Mouse (Mus musculus): Measurements from ENCODE around the gene Epgn. TPM values are rescaled to one million over a fixed set of nuclear protein-coding genes. Genes with fewer than 3 reads are reported as not detected.

Epgn gene
- polyA plus RNA-seq (2012; rRNA removed; ENCODE audit: low replicate concordance) = 0.09 TPM in 1 of 2 replicates, not detected in the other

DNA sequence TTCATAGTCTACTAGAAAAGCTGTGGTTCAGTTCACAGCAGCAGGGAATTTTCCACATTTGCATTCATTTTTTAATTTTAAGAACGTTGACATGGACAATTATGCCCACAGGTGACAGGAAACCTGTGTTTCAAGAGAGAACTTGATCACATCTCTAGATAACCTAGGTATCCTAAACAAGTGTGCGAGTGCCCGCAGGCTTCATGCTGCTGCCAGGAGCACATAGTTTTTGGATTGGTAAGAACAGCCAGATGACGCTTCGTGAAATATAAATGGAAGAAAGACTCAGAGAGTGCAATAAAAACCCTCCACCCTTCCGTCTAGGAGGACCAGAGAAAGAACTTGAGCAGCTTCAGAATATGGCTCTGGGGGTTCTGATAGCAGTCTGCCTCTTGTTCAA lies at the start of gene Epgn:
Gene Epgn (plus strand): TSS at position 301 of the 400 bp plus-strand sequence.

DNA sequence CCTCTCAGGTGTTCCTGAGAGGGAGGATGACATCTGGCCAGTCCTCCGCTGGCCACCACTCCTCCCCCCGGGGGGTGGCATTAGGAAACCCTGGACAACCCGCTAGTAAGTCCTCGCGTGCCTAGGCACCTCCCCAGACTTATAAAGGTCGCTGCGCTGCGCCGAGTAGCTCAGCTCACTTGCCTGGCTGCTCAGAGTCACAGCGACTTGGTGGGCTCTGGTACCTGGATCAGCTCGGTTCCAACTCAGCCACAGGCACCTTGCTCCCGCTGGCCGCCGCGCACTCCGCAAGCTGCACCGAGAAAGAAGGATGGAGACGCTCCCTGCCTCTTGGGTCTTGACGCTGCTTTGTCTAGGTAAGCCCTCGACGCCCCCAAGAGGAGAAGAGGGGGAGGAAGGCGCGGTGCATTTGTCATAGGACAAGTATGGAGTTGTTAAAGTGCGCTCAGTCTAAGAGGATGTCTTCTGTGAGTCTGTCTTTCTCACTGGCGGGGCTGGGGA lies 47.2 kb downstream of the Epgn start, which contains the start of gene Ereg:
Gene Ereg (plus strand): TSS at position 173 of the 501 bp plus-strand sequence.

Other genes with a start within 250 kb of the Epgn start
- gene Cxcl3, start 241.4 kb upstream of the Epgn start, polyA plus RNA-seq (2012; rRNA removed; ENCODE audit: low replicate concordance) = 0.17 and 0.27 TPM in 2 replicates
- gene Cxcl15, start 232.9 kb upstream of the Epgn start, polyA plus RNA-seq (2012; rRNA removed; ENCODE audit: low replicate concordance) = 8.4 TPM in 1 of 2 replicates, not detected in the other
- 0.69 and 3.4 TPM in 2 replicates for gene Cxcl1, start 136.2 kb upstream of the Epgn start, polyA plus RNA-seq (2012; rRNA removed; ENCODE audit: low replicate concordance)
- 0.54 and 1.8 TPM in 2 replicates for gene Cxcl2, start 123.6 kb upstream of the Epgn start, polyA plus RNA-seq (2012; rRNA removed; ENCODE audit: low replicate concordance)
- 13.4 and 38.7 TPM in 2 replicates for gene Mthfd2l, start 96.3 kb upstream of the Epgn start, polyA plus RNA-seq (2012; rRNA removed; ENCODE audit: low replicate concordance)
- gene Ereg, start 47.2 kb downstream of the Epgn start, polyA plus RNA-seq (2012; rRNA removed; ENCODE audit: low replicate concordance) = not detected in 2 replicates
- not detected in 2 replicates for gene Areg, start 112.1 kb downstream of the Epgn start, polyA plus RNA-seq (2012; rRNA removed; ENCODE audit: low replicate concordance)